Mouse (Mus musculus): ENCODE results near the gene Ampd3. TPM values are rescaled to one million over a fixed set of nuclear protein-coding genes. Genes with fewer than 3 reads are reported as not detected.

Ampd3 gene
- polyA plus RNA-seq, 1 experiment: 4.5 TPM

DNA sequence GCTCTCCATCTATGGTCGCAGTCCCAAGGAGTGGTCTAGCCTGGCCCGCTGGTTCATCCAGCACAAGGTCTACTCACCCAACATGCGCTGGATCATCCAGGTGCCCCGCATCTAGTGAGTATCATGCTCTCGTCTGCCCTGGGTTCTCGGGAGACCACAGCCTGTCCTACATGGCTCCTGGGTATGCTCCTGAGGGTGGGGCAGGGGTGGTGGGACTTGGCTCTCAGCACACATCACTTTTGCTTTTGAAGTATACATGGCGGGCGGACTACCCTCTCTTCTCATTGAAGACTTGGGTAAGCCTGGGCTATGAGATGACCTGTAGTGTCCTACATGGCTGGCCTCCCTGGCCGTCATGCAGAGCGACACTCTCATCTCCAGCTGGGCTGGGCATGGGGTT lies 35.1 kb downstream of the Ampd3 start:
- no peak for TF ChIP-seq CTCF (IDR thresholded peaks at IDR 0.05; ENCODE audit: control insufficient read depth, insufficient read depth, insufficient read length)
- TF ChIP-seq MAX (IDR thresholded peaks at IDR 0.05): no peak
- TF ChIP-seq CEBPB (IDR thresholded peaks at IDR 0.05; ENCODE audit: low read depth): no peak
- TF ChIP-seq MYOD1 (IDR thresholded peaks at IDR 0.05; ENCODE audit: control insufficient read depth, insufficient read length, low read depth): no peak
- no peak for TF ChIP-seq MYOG (IDR thresholded peaks at IDR 0.05; ENCODE audit: control insufficient read depth, extremely low read depth, insufficient read length)
- no peak for TF ChIP-seq FOSL1 (IDR thresholded peaks at IDR 0.05; ENCODE audit: insufficient read depth, low read length, poor library complexity, severe bottlenecking)
- TF ChIP-seq USF1 (IDR thresholded peaks at IDR 0.05; ENCODE audit: low read depth): no peak
- H3K4me3 ChIP-seq (ENCODE audit: insufficient read depth, poor library complexity, severe bottlenecking): no peak overlapping the region

DNA sequence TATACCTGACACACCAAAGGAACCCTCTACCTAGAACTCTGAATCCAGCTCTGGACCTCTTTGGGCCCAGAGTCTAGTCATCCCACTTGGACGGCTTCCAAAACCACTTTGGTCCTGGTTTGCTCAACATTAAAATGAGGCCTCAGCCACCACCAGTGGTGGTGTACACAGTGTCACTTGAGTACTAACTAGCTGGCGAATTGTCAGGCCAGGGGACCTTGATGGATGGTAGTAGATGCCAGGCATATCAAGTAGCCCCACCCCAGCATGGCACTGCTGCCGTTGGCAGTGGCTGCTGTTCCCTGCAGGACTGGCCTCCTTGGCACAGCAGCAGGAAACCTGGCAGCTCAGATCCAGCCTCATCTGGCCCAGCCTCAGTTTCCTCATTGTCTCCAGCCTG lies 36.3 kb downstream of the Ampd3 start:
- no peak for TF ChIP-seq FOSL1 (IDR thresholded peaks at IDR 0.05; ENCODE audit: insufficient read depth, low read length, poor library complexity, severe bottlenecking)
- no peak for TF ChIP-seq MYOD1 (IDR thresholded peaks at IDR 0.05; ENCODE audit: control insufficient read depth, insufficient read length, low read depth)
- no peak for TF ChIP-seq CEBPB (IDR thresholded peaks at IDR 0.05; ENCODE audit: low read depth)
- TF ChIP-seq MYOG (IDR thresholded peaks at IDR 0.05; ENCODE audit: control insufficient read depth, extremely low read depth, insufficient read length): no peak
- H3K36me3 ChIP-seq (ENCODE audit: control insufficient read depth, insufficient read depth): peaks cover 7% of the 10 kb centered on the region
- H3K79me3 ChIP-seq (ENCODE audit: low read depth): no peaks in the 10 kb centered on the region
- H3ac ChIP-seq (ENCODE audit: control insufficient read depth, insufficient read length, low read depth): no peak overlapping the region
- no peaks in the 10 kb centered on the region for H3K79me2 ChIP-seq (ENCODE audit: control insufficient read depth, insufficient read depth)
- no peak overlapping the region for H3K4me3 ChIP-seq (ENCODE audit: insufficient read depth, poor library complexity, severe bottlenecking)
- no peaks in the 10 kb centered on the region for H3K27me3 ChIP-seq (ENCODE audit: control insufficient read depth, insufficient read depth, insufficient read length)

More for the DNA sequence above, 35.1 kb downstream of the Ampd3 start:
- H3K79me2 ChIP-seq (ENCODE audit: control insufficient read depth, insufficient read depth): no peaks in the 10 kb centered on the region
- no peaks in the 10 kb centered on the region for H3K79me3 ChIP-seq (ENCODE audit: low read depth)
- peaks cover 12% of the 10 kb centered on the region for H3K36me3 ChIP-seq (ENCODE audit: control insufficient read depth, insufficient read depth)
- no peak overlapping the region for H3ac ChIP-seq (ENCODE audit: control insufficient read depth, insufficient read length, low read depth)
- no peaks in the 10 kb centered on the region for H3K27me3 ChIP-seq (ENCODE audit: control insufficient read depth, insufficient read depth, insufficient read length)

DNA sequence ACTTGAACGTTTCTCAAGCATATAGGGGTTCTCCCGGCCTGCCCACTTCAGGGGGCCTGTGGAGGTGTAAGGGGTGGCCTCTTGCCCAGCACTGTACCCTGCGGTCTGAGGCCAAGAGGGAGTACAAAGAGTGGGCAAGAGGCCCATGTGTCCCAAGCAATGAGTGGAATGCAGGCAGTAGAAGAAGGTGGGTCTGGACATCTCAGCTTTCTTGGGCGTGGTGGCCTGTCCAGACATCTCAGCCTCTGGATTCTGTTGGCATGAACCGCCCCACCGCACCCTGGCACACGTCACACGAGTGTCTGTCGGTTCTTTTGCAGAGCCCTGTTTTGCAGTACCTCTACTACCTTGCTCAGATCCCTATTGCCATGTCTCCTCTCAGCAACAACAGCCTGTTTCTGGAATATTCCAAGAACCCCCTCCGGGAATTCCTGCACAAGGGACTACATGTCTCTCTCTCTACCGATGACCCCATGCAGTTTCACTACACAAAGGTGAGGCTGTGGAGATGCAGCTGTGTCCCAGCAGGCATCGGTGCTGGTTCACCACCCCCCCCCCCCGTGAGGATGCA lies 39.5 kb downstream of the Ampd3 start:
- H3K79me3 ChIP-seq (ENCODE audit: low read depth): no peaks in the 10 kb centered on the region
- TF ChIP-seq MYOD1 (IDR thresholded peaks at IDR 0.05; ENCODE audit: control insufficient read depth, insufficient read length, low read depth): no peak
- no peak for TF ChIP-seq CEBPB (IDR thresholded peaks at IDR 0.05; ENCODE audit: low read depth)
- TF ChIP-seq CTCF (IDR thresholded peaks at IDR 0.05; ENCODE audit: control insufficient read depth, insufficient read depth, insufficient read length): no peak
- TF ChIP-seq MYOG (IDR thresholded peaks at IDR 0.05; ENCODE audit: control insufficient read depth, extremely low read depth, insufficient read length): no peak
- TF ChIP-seq FOSL1 (IDR thresholded peaks at IDR 0.05; ENCODE audit: insufficient read depth, low read length, poor library complexity, severe bottlenecking): no peak
- TF ChIP-seq MAX (IDR thresholded peaks at IDR 0.05): no peak
- TF ChIP-seq USF1 (IDR thresholded peaks at IDR 0.05; ENCODE audit: low read depth): no peak
- no peaks in the 10 kb centered on the region for H3K79me2 ChIP-seq (ENCODE audit: control insufficient read depth, insufficient read depth)
- H3ac ChIP-seq (ENCODE audit: control insufficient read depth, insufficient read length, low read depth): no peak overlapping the region
- peaks cover 22% of the 10 kb centered on the region for H3K36me3 ChIP-seq (ENCODE audit: control insufficient read depth, insufficient read depth)
- no peak overlapping the region for H3K4me3 ChIP-seq (ENCODE audit: insufficient read depth, poor library complexity, severe bottlenecking)
- no peaks in the 10 kb centered on the region for H3K27me3 ChIP-seq (ENCODE audit: control insufficient read depth, insufficient read depth, insufficient read length)

DNA sequence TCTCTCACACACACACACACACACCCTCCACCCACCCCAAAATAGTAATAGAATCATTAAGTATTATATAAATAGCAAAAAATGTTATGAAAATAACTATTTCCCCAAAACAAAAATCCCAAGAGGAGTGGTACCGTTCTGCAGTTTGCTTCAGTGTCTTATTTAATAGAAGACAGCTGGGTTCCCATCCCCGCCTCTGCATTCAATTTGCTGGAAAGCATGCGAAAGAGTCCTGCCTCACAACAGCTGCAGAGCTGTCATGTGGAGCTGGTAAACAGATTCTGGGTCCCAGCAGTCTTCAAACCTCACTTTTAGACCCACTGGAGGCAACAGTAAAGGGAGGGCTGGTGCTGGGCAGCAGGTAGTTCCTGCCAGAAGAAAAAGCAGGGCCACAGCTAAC lies 41.0 kb downstream of the Ampd3 start:
- H3K27me3 ChIP-seq (ENCODE audit: control insufficient read depth, insufficient read depth, insufficient read length): no peaks in the 10 kb centered on the region
- H3K79me3 ChIP-seq (ENCODE audit: low read depth): no peaks in the 10 kb centered on the region
- no peaks in the 10 kb centered on the region for H3K79me2 ChIP-seq (ENCODE audit: control insufficient read depth, insufficient read depth)
- peaks cover 30% of the 10 kb centered on the region for H3K36me3 ChIP-seq (ENCODE audit: control insufficient read depth, insufficient read depth)
- no peak overlapping the region for H3ac ChIP-seq (ENCODE audit: control insufficient read depth, insufficient read length, low read depth)
- TF ChIP-seq CTCF (IDR thresholded peaks at IDR 0.05; ENCODE audit: control insufficient read depth, insufficient read depth, insufficient read length) (no peak), MYOG (IDR thresholded peaks at IDR 0.05; ENCODE audit: control insufficient read depth, extremely low read depth, insufficient read length) (no peak), USF1 (IDR thresholded peaks at IDR 0.05; ENCODE audit: low read depth) (no peak), MYOD1 (IDR thresholded peaks at IDR 0.05; ENCODE audit: control insufficient read depth, insufficient read length, low read depth) (no peak), CEBPB (IDR thresholded peaks at IDR 0.05; ENCODE audit: low read depth) (no peak), MAX (IDR thresholded peaks at IDR 0.05) (no peak), FOSL1 (IDR thresholded peaks at IDR 0.05; ENCODE audit: insufficient read depth, low read length, poor library complexity, severe bottlenecking) (no peak)
- no peak overlapping the region for H3K4me3 ChIP-seq (ENCODE audit: insufficient read depth, poor library complexity, severe bottlenecking)

DNA sequence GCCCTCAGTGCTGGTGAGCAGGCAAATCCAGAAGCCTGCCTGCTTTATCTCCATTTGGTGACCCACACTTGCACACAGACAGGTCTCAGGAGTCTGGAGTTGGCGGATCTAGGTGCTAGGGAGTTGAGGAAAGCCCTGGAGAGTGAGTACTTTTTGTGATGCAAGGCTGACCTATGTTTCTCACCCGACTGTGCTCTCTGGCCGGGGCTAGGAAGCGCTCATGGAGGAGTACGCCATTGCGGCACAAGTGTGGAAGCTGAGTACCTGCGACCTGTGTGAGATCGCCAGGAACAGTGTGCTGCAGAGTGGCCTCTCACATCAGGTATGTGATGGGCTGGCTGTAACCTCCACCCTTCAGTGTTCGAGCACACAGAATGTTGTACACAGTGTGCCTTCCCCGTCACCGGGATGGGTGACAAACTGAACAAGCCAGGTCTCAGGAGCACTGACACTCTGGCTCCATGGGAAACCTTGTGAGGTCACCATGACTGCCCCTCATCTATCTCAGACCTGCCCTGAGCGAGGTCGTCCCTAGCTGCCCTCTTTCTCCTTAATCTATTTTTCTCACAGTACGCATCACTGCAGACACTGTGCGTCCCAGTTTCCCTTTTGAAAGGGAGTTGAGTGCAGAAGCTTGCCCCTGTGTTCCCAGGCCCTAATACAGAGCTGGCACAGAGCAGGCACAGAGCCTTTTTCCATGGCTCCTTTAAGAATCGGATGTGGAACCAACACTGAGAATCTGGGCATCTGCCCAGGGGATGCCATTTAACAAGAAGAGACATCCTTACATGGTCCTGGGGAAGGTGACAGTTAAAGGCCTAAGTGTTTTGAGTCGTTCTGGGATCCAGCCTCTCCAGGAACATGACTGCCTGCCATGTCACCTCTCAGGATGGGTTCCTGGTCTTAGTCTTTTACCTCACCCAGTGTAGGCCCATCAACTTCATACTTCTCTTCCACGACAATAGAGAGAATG lies 41.9 kb downstream of the Ampd3 start:
- H3K27me3 ChIP-seq (ENCODE audit: control insufficient read depth, insufficient read depth, insufficient read length): no peaks in the 10 kb centered on the region
- peaks cover 30% of the 10 kb centered on the region for H3K36me3 ChIP-seq (ENCODE audit: control insufficient read depth, insufficient read depth)
- H3K4me3 ChIP-seq (ENCODE audit: insufficient read depth, poor library complexity, severe bottlenecking): no peak overlapping the region
- H3K79me2 ChIP-seq (ENCODE audit: control insufficient read depth, insufficient read depth): no peaks in the 10 kb centered on the region
- no peaks in the 10 kb centered on the region for H3K79me3 ChIP-seq (ENCODE audit: low read depth)
- no peak overlapping the region for H3ac ChIP-seq (ENCODE audit: control insufficient read depth, insufficient read length, low read depth)
- TF ChIP-seq MAX (IDR thresholded peaks at IDR 0.05) (no peak), MYOG (IDR thresholded peaks at IDR 0.05; ENCODE audit: control insufficient read depth, extremely low read depth, insufficient read length) (no peak), MYOD1 (IDR thresholded peaks at IDR 0.05; ENCODE audit: control insufficient read depth, insufficient read length, low read depth) (no peak), FOSL1 (IDR thresholded peaks at IDR 0.05; ENCODE audit: insufficient read depth, low read length, poor library complexity, severe bottlenecking) (no peak), CTCF (IDR thresholded peaks at IDR 0.05; ENCODE audit: control insufficient read depth, insufficient read depth, insufficient read length) (no peak), USF1 (IDR thresholded peaks at IDR 0.05; ENCODE audit: low read depth) (no peak), CEBPB (IDR thresholded peaks at IDR 0.05; ENCODE audit: low read depth) (no peak)

Measured in C2C12 (cell line).